Mouse (Mus musculus): ENCODE data around the gene Shisa4. TPM values are rescaled to one million over a fixed set of nuclear protein-coding genes. Genes with fewer than 3 reads are reported as not detected.
"Not testable (repeated sequence)": the region's sequence is repeated elsewhere in the genome, so short reads cannot be mapped to it uniquely, and the experiment has no call there.

Shisa4 gene
- polyA plus RNA-seq (2016; fragmentation: Nextera tagmentation; extraction: Ambion mirVana): 33.1 and 39.6 TPM in 2 replicates

- Histone ChIP-seq H3K36me3 (no peaks in the 10 kb centered on the region), H3K9me3 (no peaks in the 10 kb centered on the region), H3K27ac (peak within 1 kb of the TSS; percentile 91), H3K27me3 (ENCODE audit: insufficient read depth, poor library complexity, severe bottlenecking) (no peaks in the 10 kb centered on the region; the same call in 1 of the 2 replicates), H3K4me3 (peak within 1 kb of the TSS; percentile 74), H3K4me1 (peaks cover 61% of the 10 kb centered on the region)
- 4% methylated on average over 38 of the region's 38 CpGs for WGBS
- DNase-seq (ENCODE audit: low spot score): peak; percentile 87
Measured at GRCm38 (mm10) chr1:135374868-135375581, at the start of gene Shisa4. Gene Shisa4 (minus strand): TSS chr1:135375237.

- H3K36me3 ChIP-seq: peaks cover 79% of the 10 kb centered on the region
Measured at GRCm38 (mm10) chr1:135422772-135423171, 47.7 kb upstream of the Shisa4 start.

GRCm38 (mm10) chr1:135413996-135414395 lies 39.0 kb upstream of the Shisa4 start:
- Histone ChIP-seq H3K36me3 (peaks cover 97% of the 10 kb centered on the region), H3K4me3 (no peak overlapping the region), H3K27ac (no peak overlapping the region), H3K9me3 (no peaks in the 10 kb centered on the region), H3K27me3 (ENCODE audit: insufficient read depth, poor library complexity, severe bottlenecking) (no peaks in the 10 kb centered on the region), H3K4me1 (peaks cover 14% of the 10 kb centered on the region)
- DNase-seq (ENCODE audit: low spot score): no peak

More at GRCm38 (mm10) chr1:135422772-135423171, 47.7 kb upstream of the Shisa4 start:
- no peak overlapping the region for H3K27ac ChIP-seq
- no peaks in the 10 kb centered on the region for H3K27me3 ChIP-seq (ENCODE audit: insufficient read depth, poor library complexity, severe bottlenecking)
- no peaks in the 10 kb centered on the region for H3K9me3 ChIP-seq
- no peak for DNase-seq (ENCODE audit: low spot score)
- 90% methylated on average over 6 of the region's 6 CpGs for WGBS
- H3K4me3 ChIP-seq: no peak overlapping the region
- peaks cover 2% of the 10 kb centered on the region for H3K4me1 ChIP-seq

- H3K27me3 ChIP-seq (ENCODE audit: insufficient read depth, poor library complexity, severe bottlenecking): no peaks in the 10 kb centered on the region
- no peak overlapping the region for H3K4me3 ChIP-seq
- H3K9me3 ChIP-seq: no peaks in the 10 kb centered on the region
- no peak for DNase-seq (ENCODE audit: low spot score)
- peaks cover 97% of the 10 kb centered on the region for H3K36me3 ChIP-seq
- H3K4me1 ChIP-seq: peaks cover 14% of the 10 kb centered on the region
- H3K27ac ChIP-seq: no peak overlapping the region
- WGBS: 77% methylated on average over 4 of the region's 4 CpGs
Measured at GRCm38 (mm10) chr1:135412130-135412529, 37.1 kb upstream of the Shisa4 start.

GRCm38 (mm10) chr1:135410967-135411366 lies 35.9 kb upstream of the Shisa4 start:
- no peaks in the 10 kb centered on the region for H3K9me3 ChIP-seq
- no peaks in the 10 kb centered on the region for H3K27me3 ChIP-seq (ENCODE audit: insufficient read depth, poor library complexity, severe bottlenecking)
- no peak for DNase-seq (ENCODE audit: low spot score)
- WGBS: 41% methylated on average over 2 of the region's 2 CpGs
- H3K27ac ChIP-seq: peak overlapping the region; percentile 56; the same call in 1 of the 2 replicates
- peaks cover 11% of the 10 kb centered on the region for H3K4me1 ChIP-seq
- peaks cover 96% of the 10 kb centered on the region for H3K36me3 ChIP-seq
- no peak overlapping the region for H3K4me3 ChIP-seq

- Histone ChIP-seq H3K36me3 (peaks cover 96% of the 10 kb centered on the region), H3K4me3 (no peak overlapping the region)
- WGBS: 92% methylated on average over 4 of the region's 4 CpGs
Measured at GRCm38 (mm10) chr1:135408973-135409372, 33.9 kb upstream of the Shisa4 start.

GRCm38 (mm10) chr1:135405356-135405755 lies 30.3 kb upstream of the Shisa4 start:
- WGBS: 58% methylated on average over 7 of the region's 7 CpGs
- H3K4me3 ChIP-seq: no peak overlapping the region
- H3K36me3 ChIP-seq: peaks cover 99% of the 10 kb centered on the region
- no peaks in the 10 kb centered on the region for H3K9me3 ChIP-seq
- no peak for DNase-seq (ENCODE audit: low spot score)
- H3K27ac ChIP-seq: no peak overlapping the region
- H3K27me3 ChIP-seq (ENCODE audit: insufficient read depth, poor library complexity, severe bottlenecking): no peaks in the 10 kb centered on the region
- H3K4me1 ChIP-seq: no peaks in the 10 kb centered on the region

More at GRCm38 (mm10) chr1:135408973-135409372, 33.9 kb upstream of the Shisa4 start:
- peaks cover 11% of the 10 kb centered on the region for H3K4me1 ChIP-seq
- DNase-seq (ENCODE audit: low spot score): no peak
- no peaks in the 10 kb centered on the region for H3K27me3 ChIP-seq (ENCODE audit: insufficient read depth, poor library complexity, severe bottlenecking)
- no peak overlapping the region for H3K27ac ChIP-seq
- H3K9me3 ChIP-seq: no peaks in the 10 kb centered on the region

- peaks cover 93% of the 10 kb centered on the region for H3K36me3 ChIP-seq
- 93% methylated on average over 3 of the region's 3 CpGs for WGBS
- no peak overlapping the region for H3K4me3 ChIP-seq
Measured at GRCm38 (mm10) chr1:135401452-135402110, 26.5 kb upstream of the Shisa4 start.

GRCm38 (mm10) chr1:135399466-135399865 lies 24.4 kb upstream of the Shisa4 start:
- H3K4me1 ChIP-seq: no peaks in the 10 kb centered on the region
- no peak overlapping the region for H3K27ac ChIP-seq
- DNase-seq (ENCODE audit: low spot score): no peak
- peaks cover 91% of the 10 kb centered on the region for H3K36me3 ChIP-seq
- no peaks in the 10 kb centered on the region for H3K9me3 ChIP-seq
- no peaks in the 10 kb centered on the region for H3K27me3 ChIP-seq (ENCODE audit: insufficient read depth, poor library complexity, severe bottlenecking)
- H3K4me3 ChIP-seq: no peak overlapping the region
- 97% methylated on average over 5 of the region's 5 CpGs for WGBS

More at GRCm38 (mm10) chr1:135401452-135402110, 26.5 kb upstream of the Shisa4 start:
- no peaks in the 10 kb centered on the region for H3K4me1 ChIP-seq
- no peak overlapping the region for H3K27ac ChIP-seq
- H3K27me3 ChIP-seq (ENCODE audit: insufficient read depth, poor library complexity, severe bottlenecking): no peaks in the 10 kb centered on the region
- DNase-seq (ENCODE audit: low spot score): no peak
- H3K9me3 ChIP-seq: no peaks in the 10 kb centered on the region

GRCm38 (mm10) chr1:135385161-135385560 lies 10.1 kb upstream of the Shisa4 start:
- no peak for DNase-seq (ENCODE audit: low spot score)
- Histone ChIP-seq H3K27ac (no peak overlapping the region), H3K4me3 (no peak overlapping the region), H3K9me3 (no peaks in the 10 kb centered on the region), H3K27me3 (ENCODE audit: insufficient read depth, poor library complexity, severe bottlenecking) (no peaks in the 10 kb centered on the region), H3K4me1 (peaks cover 7% of the 10 kb centered on the region), H3K36me3 (peaks cover 84% of the 10 kb centered on the region)
- 85% methylated on average over 9 of the region's 9 CpGs for WGBS

- no peak overlapping the region for H3K4me3 ChIP-seq
- WGBS: 96% methylated on average over 5 of the region's 5 CpGs
- no peaks in the 10 kb centered on the region for H3K9me3 ChIP-seq
- no peak overlapping the region for H3K27ac ChIP-seq
- no peaks in the 10 kb centered on the region for H3K27me3 ChIP-seq (ENCODE audit: insufficient read depth, poor library complexity, severe bottlenecking)
- peaks cover 75% of the 10 kb centered on the region for H3K36me3 ChIP-seq
- H3K4me1 ChIP-seq: peaks cover 16% of the 10 kb centered on the region
- DNase-seq (ENCODE audit: low spot score): no peak
Measured at GRCm38 (mm10) chr1:135384171-135384570, 9.1 kb upstream of the Shisa4 start.

- not testable (repeated sequence) for H3K27ac ChIP-seq; H3K9me3 ChIP-seq; H3K4me3 ChIP-seq; H3K27me3 ChIP-seq (ENCODE audit: insufficient read depth, poor library complexity, severe bottlenecking); DNase-seq (ENCODE audit: low spot score)
- WGBS: 52% methylated on average over 6 of the region's 6 CpGs
- H3K36me3 ChIP-seq: peaks cover 48% of the 10 kb centered on the region
- H3K4me1 ChIP-seq: peaks cover 29% of the 10 kb centered on the region
Measured at GRCm38 (mm10) chr1:135381560-135381959, 6.5 kb upstream of the Shisa4 start.
